Mouse (Mus musculus) thymus, adult 2 months (tissue): ENCODE measurements around the gene Epb42. TPM values are rescaled to one million over a fixed set of nuclear protein-coding genes. Genes with fewer than 3 reads are reported as not detected.

Experiments used
- DNase-seq: peaks from one replicate; pipeline ENCODE4 v3.0.0; 2021
- H3K27ac ChIP-seq: fragments of 200-500 bp; 2 replicates; pipeline ENCODE4 v1.5.1; 2012; ENCODE audit warnings: low read length, control low read depth; ENCODE audit not compliant: control insufficient read depth, insufficient read depth
- H3K27me3 ChIP-seq: fragments of 200-500 bp; 2 replicates; pipeline ENCODE4 v1.6.1; 2012; ENCODE audit warnings: mild to moderate bottlenecking, low read length, moderate library complexity, mixed read lengths; ENCODE audit not compliant: control insufficient read depth, insufficient read depth
- H3K36me3 ChIP-seq: fragments of 200-500 bp; 2 replicates; pipeline ENCODE4 v1.6.1; 2012; ENCODE audit warnings: mild to moderate bottlenecking, low read length, moderate library complexity; ENCODE audit not compliant: control insufficient read depth, insufficient read depth
- H3K4me1 ChIP-seq: fragments of 200-500 bp; replicated peaks from 2 replicates; pipeline ENCODE4 v1.6.1; 2012; ENCODE audit warnings: low read length; ENCODE audit not compliant: control insufficient read depth, insufficient read depth
- H3K4me3 ChIP-seq: fragments of 200-500 bp; 2 replicates; pipeline ENCODE4 v1.5.1; 2012; ENCODE audit warnings: mild to moderate bottlenecking, low read length, control low read depth, moderate library complexity; ENCODE audit not compliant: control insufficient read depth, insufficient read depth
- CTCF ChIP-seq: fragments of 200-500 bp; IDR thresholded peaks from 2 replicates; pipeline ENCODE4 v1.5.1; 2012; ENCODE audit warnings: mild to moderate bottlenecking, control low read depth, low read length, moderate library complexity, borderline replicate concordance; ENCODE audit not compliant: control insufficient read depth, poor library complexity, insufficient read depth; ENCODE audit errors: extremely low read depth
- POLR2A ChIP-seq: fragments of 200-500 bp; IDR thresholded peaks from 2 replicates; pipeline ENCODE4 v1.6.1; 2012; ENCODE audit warnings: mild to moderate bottlenecking, low read length, control low read depth, moderate library complexity; ENCODE audit not compliant: control insufficient read depth, poor library complexity, insufficient read depth; ENCODE audit errors: extremely low read depth
- WGBS: fragments of 180-500 bp; shearing (Covaris S2); methylation state at CpG from one replicate; pipeline ENCODE4 v1.1.7; 2018; 5-methylcytosine and 5-hydroxymethylcytosine counted together
- polyA plus RNA-seq: library from polyadenylated mRNA; depleted of rRNA; stranded (reverse); fragments of >200 nt; gene quantifications from 2 replicates; pipeline ENCODE4 v1.2.3, GENCODE M21; 2012

Epb42 gene
- polyA plus RNA-seq, 1 experiment, result 0.88 TPM

DNA sequence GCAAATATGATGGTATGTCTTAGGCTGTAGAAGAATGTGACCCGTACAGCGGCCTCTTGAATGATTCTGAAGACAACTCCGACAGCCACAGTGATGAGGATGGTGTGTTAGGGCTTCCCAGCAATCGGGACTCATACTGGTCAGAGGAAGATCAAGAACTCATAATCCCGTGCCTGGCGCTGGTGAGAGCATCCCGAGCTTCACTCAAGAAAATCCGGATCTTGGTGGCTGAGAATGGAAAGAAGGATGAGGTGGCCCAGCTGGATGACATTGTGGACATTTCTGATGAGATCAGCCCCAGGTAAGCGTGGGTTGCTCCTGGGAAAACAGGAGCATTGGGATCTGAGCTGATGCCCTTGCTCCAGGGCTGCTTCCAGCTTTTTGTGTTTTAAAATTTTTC, 24.2 kb downstream of the Epb42 start:
- WGBS, result 97% methylated on average over 9 of the region's 9 CpGs
- Histone ChIP-seq H3K27ac (no peak overlapping the region), H3K27me3 (no peaks in the 10 kb centered on the region), H3K4me3 (no peak overlapping the region), H3K4me1 (peaks cover 2% of the 10 kb centered on the region; the same call in 1 of the 2 replicates), H3K36me3 (peaks cover 45% of the 10 kb centered on the region)
- no peak for TF ChIP-seq CTCF
- TF ChIP-seq POLR2A, result no peak
- no peak for DNase-seq

DNA sequence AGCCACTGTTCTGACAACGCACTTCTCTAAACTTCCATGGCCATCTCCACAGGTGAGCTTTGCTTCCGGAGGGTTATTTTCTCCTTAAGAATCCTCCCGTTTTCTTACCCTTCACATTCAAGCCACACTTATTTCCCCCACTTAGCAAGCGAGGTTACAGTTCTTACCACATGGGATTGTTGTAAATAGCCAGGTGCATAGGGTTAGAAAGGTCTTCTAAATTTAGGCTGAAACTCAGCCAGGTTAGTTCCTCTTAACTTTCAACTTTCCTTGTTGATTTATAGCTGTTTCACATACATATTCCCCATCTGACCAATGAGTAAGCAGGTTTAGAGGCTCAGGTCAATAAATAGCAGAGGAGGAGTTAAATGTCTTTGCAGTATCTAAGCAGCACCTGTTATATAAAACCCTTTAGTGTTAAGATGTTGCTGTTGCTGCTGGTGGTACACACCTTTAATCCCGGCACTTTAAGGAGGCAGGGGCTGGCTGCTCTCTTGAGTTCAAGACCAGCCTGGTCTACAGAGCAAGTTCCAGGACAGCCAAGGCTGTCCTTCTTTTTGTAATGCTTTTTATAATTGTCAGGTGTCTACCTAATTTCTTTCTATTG, 27.7 kb downstream of the Epb42 start:
- DNase-seq, result no peak
- Histone ChIP-seq H3K27me3 (no peaks in the 10 kb centered on the region), H3K4me1 (peaks cover 2% of the 10 kb centered on the region; the same call in 1 of the 2 replicates), H3K36me3 (peaks cover 16% of the 10 kb centered on the region), H3K4me3 (peak overlapping the region; percentile 76), H3K27ac (no peak overlapping the region; the same call in 1 of the 2 replicates)
- TF ChIP-seq CTCF, result no peak
- no peak for TF ChIP-seq POLR2A
- 16% methylated on average over 5 of the region's 5 CpGs for WGBS

DNA sequence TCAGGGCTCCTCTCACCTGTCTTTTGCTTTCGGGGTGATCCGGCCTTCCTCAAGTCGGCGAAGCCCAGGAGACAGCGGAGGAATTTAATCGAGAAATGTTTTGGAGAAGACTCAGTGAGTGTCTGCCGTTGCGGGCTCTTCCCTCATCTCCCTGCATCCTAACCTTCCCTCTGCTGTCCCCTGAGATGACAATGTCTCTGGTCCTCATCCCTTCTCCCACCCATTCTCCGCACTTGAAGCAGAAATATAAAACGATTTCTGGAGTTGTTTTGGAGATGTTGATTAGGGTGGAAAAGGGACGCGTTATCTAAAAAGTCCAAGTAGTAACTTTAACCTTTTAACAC, 28.2 kb downstream of the Epb42 start:
- DNase-seq, result no peak
- WGBS, result under 1% methylated on average over 12 of the region's 12 CpGs
- no peaks in the 10 kb centered on the region for H3K27me3 ChIP-seq
- peaks cover 11% of the 10 kb centered on the region for H3K36me3 ChIP-seq
- peak overlapping the region; percentile 76 for H3K4me3 ChIP-seq
- H3K27ac ChIP-seq, result peak overlapping the region; percentile 15; the same call in 1 of the 2 replicates
- TF ChIP-seq POLR2A (no peak), CTCF (no peak)
- H3K4me1 ChIP-seq, result peaks cover 2% of the 10 kb centered on the region; the same call in 1 of the 2 replicates

DNA sequence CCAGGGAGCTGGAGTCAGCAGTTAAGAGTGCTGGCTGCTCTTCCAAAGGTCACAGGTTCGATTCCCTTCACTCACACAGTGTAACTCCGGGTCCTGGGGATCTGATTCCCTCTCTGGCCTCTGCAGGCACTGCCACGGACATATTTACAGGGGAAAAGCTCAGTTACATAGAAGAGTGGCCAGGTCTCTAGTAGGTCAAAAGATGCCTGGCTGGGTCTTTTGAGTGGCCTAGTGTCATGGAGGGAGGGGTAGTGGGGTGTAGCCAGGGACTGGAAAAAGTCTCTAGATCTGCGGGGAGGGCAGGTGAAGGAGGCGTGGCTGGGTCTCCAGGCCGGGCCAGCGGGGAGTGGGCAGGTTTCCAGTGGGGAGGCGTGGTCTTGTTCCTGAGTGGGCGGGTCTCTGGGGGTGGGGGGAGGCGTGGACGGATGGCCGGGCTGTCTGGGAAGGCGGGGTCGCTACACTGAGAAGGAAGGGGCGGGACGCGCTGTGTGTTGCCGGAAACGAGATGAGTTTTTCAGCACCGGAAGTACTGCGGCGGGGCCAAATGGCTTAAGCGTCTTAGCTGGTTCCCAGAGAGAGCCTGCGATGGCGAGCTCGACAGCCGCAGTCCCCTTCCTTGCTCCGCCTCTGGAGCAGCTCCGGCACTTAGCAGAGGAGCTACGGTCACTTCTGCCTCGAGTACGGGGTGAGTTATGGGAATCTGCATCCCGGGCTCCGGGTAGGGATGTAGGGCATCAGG, 28.8 kb downstream of the Epb42 start, which contains the start of gene Ccndbp1:
Gene Ccndbp1, plus strand, starts transcription at position 479 of the 739 bp plus-strand sequence.
- WGBS, result 4% methylated on average over 34 of the region's 34 CpGs
- no peak for TF ChIP-seq CTCF
- peak; percentile 54; the same call in 1 of the 2 replicates for TF ChIP-seq POLR2A
- peak; percentile 88 for DNase-seq
- Histone ChIP-seq H3K27ac (peak within 1 kb of the TSS; percentile 15; the same call in 1 of the 2 replicates), H3K36me3 (peaks cover 7% of the 10 kb centered on the region), H3K4me1 (peaks cover 2% of the 10 kb centered on the region; the same call in 1 of the 2 replicates), H3K27me3 (no peaks in the 10 kb centered on the region), H3K4me3 (peak within 1 kb of the TSS; percentile 76)

DNA sequence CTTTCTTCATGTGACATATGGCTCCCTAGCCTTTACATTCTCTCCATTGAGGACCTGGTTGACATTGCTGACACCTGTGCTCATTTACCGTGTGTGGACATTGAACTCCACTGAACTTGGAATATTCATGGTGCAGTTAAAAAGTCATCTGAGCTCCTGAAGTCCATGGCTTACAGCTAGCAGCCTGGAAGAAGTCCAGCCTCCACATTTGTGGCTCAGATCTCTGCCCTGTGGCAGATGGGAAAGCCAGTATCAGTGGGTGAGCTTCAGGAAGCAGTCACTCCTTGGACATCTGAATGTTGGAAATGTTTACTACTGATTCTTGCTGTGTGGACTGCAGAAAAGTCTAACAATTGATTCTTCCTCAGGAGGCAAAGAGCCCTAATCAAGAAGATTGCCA, 29.9 kb downstream of the Epb42 start:
- no peak overlapping the region for H3K27ac ChIP-seq
- 91% methylated on average over 1 of the region's 1 CpGs for WGBS
- H3K4me1 ChIP-seq, result peaks cover 2% of the 10 kb centered on the region; the same call in 1 of the 2 replicates

DNA sequence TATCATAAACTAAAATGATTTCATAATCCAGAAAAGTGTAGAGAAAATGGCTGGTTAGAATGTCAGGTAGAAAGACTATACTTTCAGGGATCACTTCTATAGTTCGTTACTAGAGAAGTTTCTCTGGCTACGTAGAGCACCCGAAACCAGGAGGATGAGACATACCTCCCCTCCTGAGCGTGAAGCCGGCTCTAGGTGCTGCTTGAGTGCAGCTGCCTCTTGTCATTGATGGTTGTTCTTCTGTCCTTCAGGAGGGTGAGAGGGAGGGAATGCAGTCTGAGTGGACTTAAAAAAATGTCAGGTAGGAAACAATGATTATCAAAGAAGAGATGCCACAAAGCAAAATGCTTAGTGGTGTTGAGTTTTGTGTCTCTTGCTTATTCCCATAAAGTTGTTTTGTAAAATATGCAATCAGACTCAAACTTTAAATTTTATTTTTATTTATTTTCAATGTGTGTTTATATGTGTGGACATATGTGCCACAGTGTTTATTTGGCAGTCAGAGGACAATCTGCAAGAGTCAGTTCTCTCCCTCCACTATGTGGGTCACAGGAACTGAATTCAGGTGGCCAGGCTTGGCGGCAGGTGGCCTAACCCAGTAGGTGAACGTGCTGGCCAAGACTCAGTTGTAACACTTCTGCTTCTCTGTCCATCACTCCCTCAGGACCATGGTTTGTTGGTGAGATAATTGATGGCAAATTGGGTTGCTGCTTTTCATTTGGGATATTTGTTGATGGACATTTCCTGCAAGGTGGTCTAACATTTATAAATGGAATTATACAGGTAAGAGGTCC, 32.7 kb downstream of the Epb42 start:
- Histone ChIP-seq H3K4me3 (no peak overlapping the region), H3K4me1 (no peaks in the 10 kb centered on the region), H3K36me3 (no peaks in the 10 kb centered on the region), H3K27ac (no peak overlapping the region), H3K27me3 (no peaks in the 10 kb centered on the region)
- no peak for TF ChIP-seq CTCF
- TF ChIP-seq POLR2A, result no peak
- WGBS, result 93% methylated on average over 7 of the region's 7 CpGs
- no peak for DNase-seq

More for the DNA sequence above, 29.9 kb downstream of the Epb42 start:
- TF ChIP-seq POLR2A (no peak), CTCF (no peak)
- no peak for DNase-seq
- Histone ChIP-seq H3K4me3 (no peak overlapping the region), H3K27me3 (no peaks in the 10 kb centered on the region), H3K36me3 (no peaks in the 10 kb centered on the region; the same call in 1 of the 2 replicates)
